Mouse (Mus musculus) erythroblast, embryonic 14.5 days (primary cell): ENCODE measurements around the gene Gm28048. TPM values are rescaled to one million over a fixed set of nuclear protein-coding genes. Genes with fewer than 3 reads are reported as not detected.

Experiments used
- H3K27me3 ChIP-seq: 2 replicates; pipeline ENCODE4 v1.6.1; 2012; ENCODE audit warnings: inconsistent platforms; ENCODE audit not compliant: control insufficient read depth
- H3K36me3 ChIP-seq: 2 replicates; pipeline ENCODE4 v1.6.1; 2012; ENCODE audit warnings: mild to moderate bottlenecking, inconsistent platforms; ENCODE audit not compliant: control insufficient read depth
- H3K4me1 ChIP-seq: 2 replicates; pipeline ENCODE4 v1.6.1; 2012; ENCODE audit warnings: inconsistent platforms; ENCODE audit not compliant: control insufficient read depth
- H3K4me3 ChIP-seq: replicated peaks from 2 replicates; pipeline ENCODE3; 2012; ENCODE audit warnings: moderate library complexity, mild to moderate bottlenecking, inconsistent platforms
- H3K9me3 ChIP-seq: 2 replicates; pipeline ENCODE4 v1.6.1; 2012; ENCODE audit warnings: low read length, inconsistent platforms, mixed read lengths; ENCODE audit not compliant: control insufficient read depth
- GATA1 ChIP-seq: IDR thresholded peaks from 2 replicates; pipeline ENCODE4 v1.6.1; 2012; ENCODE audit warnings: low read length, inconsistent platforms, mixed read lengths
- TAL1 ChIP-seq: IDR thresholded peaks from 3 replicates; pipeline ENCODE4 v1.6.1; 2012; ENCODE audit warnings: low read length, inconsistent platforms, mixed read lengths
- polyA plus RNA-seq: library from polyadenylated mRNA; stranded (reverse); fragments of >175 nt; gene quantifications from 2 replicates; pipeline ENCODE4 v1.2.3, GENCODE M21; 2012

The Gm28048 gene
- polyA plus RNA-seq, 1 experiment: not detected

DNA sequence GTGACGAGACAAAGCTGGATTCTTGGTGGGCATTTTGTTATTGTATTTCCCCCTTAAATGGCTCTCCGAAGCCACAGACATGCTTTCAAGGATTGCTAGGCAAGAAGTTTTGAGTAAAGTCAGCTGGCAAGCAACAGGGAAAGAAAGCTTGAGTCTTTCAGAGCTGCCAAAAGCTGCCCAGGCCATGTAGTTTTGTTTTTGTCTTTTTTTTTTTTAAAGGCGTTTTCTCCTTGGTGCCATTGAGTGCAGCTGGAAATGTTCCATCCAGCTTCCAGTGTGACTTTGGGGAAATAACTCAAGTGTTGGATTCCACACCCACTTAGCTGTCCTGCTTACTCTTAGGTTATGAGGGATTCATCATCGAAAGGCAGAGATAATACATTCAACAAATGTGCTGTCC lies 120.6 kb downstream of the Gm28048 start:
- no peaks in the 10 kb centered on the region for H3K9me3 ChIP-seq
- H3K27me3 ChIP-seq: peaks cover 25% of the 10 kb centered on the region
- peaks cover 34% of the 10 kb centered on the region for H3K4me1 ChIP-seq
- TF ChIP-seq GATA1 (no peak), TAL1 (no peak)
- no peaks in the 10 kb centered on the region for H3K36me3 ChIP-seq
- H3K4me3 ChIP-seq: no peak overlapping the region

DNA sequence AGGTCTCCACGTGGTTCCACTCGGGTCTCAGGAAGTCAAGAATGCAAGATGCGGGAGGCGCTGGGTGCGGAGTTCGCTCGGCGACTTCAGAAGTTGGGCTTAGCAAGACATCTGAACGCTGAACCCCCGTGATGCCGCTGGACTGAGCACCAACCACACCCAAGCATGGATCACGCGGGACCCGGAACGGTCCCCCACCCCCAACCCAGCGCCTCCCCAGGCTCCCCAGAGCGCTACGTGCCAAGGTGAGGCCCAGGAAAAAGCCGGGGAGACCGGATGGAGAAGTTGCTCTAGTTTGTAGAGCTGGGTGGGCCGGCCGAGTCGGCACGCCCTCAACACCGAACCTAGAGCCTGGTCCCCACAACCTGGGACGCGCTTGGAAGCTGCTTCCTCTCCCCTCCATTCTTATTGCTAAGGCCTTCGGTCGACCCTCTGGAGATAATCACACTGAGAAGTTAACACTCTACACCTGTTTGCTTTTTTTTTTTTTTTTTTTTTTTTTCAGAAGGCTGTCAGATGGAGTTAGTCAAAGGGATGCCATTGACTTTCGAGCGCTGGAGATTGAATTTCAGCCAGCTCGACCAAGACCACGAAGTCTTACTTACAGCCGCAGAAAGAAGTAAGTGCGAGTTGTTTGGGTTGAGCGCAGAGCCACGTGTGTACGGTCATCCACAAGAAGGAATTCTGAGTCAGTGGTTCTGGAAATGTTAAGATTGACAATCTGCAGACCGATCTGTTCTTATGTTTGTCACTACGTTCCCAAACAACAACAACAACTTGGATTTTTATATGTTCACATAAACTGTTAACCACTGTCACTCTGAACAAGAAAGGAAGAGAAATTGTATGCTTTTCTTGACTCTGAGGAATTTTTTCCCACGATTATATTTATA lies 121.3 kb downstream of the Gm28048 start, which contains the start of gene B3gnt2:
Gene B3gnt2 (minus strand): TSS at position 627 of the 893 bp plus-strand sequence.
- Histone ChIP-seq H3K4me1 (peaks cover 35% of the 10 kb centered on the region), H3K27me3 (peaks cover 25% of the 10 kb centered on the region), H3K36me3 (no peaks in the 10 kb centered on the region), H3K4me3 (peak within 1 kb of the TSS; percentile 82), H3K9me3 (no peaks in the 10 kb centered on the region)
- TF ChIP-seq GATA1 (no peak), TAL1 (no peak)

DNA sequence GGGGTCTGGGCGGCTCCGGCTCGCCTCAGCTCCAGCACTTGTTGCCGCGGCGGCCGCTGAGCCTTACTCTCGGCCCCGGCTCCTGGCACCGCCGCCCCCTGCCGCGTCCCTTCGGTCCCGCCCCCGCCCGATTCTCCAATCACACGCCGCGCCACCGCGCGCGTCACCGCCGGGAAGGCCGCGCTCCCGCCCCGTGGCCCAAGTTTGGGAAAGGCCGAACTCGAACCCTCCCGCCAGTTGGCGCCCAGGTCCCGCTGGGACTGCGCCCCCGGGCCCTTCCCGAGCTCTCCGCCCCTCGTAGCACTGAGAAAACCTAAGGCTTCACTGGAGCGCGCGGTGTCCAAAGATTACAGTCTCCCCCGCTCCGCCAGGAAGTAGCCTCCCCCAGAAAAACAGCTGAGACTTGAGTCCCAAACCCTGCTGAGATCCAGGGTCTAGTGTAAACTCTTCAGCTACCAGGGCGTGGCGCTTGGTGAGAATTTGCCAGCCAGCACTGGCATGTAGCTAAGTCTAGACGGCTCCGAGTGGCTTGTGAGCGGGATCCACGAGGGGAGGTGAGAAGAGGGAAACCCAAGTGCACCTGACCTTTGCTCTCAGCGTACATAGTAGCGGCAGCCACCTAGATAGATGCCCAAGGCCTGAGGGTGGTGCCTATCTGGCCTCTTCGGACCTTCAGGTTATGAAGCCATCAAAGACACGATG lies 122.1 kb downstream of the Gm28048 start:
- peaks cover 25% of the 10 kb centered on the region for H3K27me3 ChIP-seq
- no peaks in the 10 kb centered on the region for H3K9me3 ChIP-seq
- H3K4me1 ChIP-seq: peaks cover 38% of the 10 kb centered on the region
- peak overlapping the region; percentile 82 for H3K4me3 ChIP-seq
- H3K36me3 ChIP-seq: no peaks in the 10 kb centered on the region
- TF ChIP-seq TAL1 (no peak), GATA1 (no peak)

DNA sequence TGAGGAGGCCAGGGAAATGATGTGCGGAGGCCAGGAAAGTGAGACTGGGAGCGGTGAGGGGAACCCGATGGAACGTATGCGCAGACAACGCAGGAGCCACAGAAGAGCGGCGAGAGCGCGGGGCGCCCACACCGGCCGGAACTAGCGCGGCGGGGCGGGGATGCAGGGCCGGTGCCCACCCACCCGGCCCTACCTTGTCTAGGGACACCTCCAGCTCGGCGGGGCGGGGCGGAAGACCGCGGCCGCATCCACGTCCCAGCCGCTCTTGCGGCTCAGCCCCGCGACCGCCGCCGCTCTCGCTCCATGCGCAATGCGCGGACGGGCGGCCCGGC lies 122.6 kb downstream of the Gm28048 start:
- H3K9me3 ChIP-seq: no peaks in the 10 kb centered on the region
- peaks cover 25% of the 10 kb centered on the region for H3K27me3 ChIP-seq
- TF ChIP-seq TAL1 (no peak), GATA1 (no peak)
- no peaks in the 10 kb centered on the region for H3K36me3 ChIP-seq
- peaks cover 41% of the 10 kb centered on the region for H3K4me1 ChIP-seq
- peak overlapping the region; percentile 82 for H3K4me3 ChIP-seq

DNA sequence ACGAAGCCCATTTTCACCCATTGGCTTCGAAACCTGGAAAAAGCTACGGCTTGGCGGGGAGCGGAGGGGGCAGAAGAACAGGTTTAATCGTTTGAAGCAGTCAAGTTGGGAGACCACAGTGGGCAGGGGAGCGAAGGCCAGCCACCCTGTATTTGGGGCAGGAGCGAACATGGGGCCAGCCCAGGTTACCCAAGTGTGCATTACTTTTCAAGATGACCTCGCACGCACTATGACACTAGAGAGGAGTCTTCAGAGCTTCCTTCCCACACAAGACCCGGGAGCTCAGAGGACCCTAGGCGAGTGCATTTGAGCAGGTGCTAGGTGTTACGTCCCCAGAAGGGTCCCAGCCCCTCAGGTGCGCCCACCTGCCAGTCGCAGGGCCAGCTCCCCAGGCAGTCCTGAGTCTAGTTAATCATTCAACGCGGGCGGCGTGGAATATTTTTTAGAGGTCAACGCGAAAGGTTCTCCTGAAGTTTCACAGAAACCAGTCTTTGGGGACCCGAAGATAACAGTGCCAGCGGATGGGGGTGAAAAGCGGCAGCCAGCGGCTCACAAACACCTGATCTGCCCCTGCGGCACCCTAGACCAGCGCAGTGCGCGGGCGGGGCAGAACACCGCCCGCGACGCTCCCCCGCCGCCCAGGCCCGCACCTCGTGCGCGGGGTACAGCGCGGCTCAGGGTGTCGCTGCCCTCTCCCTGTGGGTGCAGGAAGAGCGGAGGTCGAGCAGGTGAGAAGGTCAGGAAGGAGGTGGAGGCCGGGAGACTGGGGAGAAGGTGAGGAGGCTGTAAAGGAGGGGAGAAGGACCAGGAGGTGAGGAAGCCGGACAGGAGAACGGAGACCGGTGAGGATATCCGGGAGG lies 123.2 kb downstream of the Gm28048 start:
- peak overlapping the region; percentile 82 for H3K4me3 ChIP-seq
- H3K4me1 ChIP-seq: peaks cover 45% of the 10 kb centered on the region
- peaks cover 25% of the 10 kb centered on the region for H3K27me3 ChIP-seq
- TF ChIP-seq GATA1 (no peak), TAL1 (no peak)
- H3K9me3 ChIP-seq: no peaks in the 10 kb centered on the region
- H3K36me3 ChIP-seq: no peaks in the 10 kb centered on the region; the same call in 1 of the 2 replicates

DNA sequence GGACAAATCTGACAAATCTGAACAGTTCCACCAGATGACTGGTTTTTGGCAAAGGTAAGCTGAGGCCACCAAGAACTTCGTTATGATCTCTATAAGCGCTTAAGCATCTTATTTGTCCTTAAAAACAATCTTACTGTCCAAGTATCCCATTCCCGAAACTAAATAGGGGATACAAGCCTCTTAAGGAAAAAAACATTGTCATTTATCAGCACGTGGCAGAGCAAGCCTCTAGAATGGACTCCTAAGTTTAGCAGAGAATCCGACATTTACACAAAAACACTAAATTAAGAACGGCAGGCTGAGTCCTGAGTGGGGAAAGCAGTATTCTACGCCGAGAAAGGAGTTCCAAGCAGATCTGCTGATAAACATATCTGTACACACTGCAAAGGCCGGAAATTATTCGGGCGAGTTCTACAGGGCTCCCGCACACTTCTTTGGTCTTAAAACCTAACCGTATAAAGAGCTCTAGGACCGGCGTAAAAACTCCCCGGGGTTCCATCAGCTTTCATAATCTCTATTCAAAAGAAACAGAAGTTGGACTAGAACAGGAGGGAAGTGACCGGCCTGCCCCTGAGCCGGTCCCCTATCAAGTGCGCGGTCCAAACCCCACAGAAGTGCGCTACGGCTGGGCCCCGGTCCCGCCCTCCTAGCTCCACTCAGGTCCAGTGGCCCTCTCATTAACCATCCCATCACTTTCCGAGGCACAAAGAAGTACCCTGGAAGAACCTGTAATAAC lies 124.0 kb downstream of the Gm28048 start:
- peaks cover 25% of the 10 kb centered on the region for H3K27me3 ChIP-seq
- H3K4me1 ChIP-seq: peaks cover 45% of the 10 kb centered on the region

DNA sequence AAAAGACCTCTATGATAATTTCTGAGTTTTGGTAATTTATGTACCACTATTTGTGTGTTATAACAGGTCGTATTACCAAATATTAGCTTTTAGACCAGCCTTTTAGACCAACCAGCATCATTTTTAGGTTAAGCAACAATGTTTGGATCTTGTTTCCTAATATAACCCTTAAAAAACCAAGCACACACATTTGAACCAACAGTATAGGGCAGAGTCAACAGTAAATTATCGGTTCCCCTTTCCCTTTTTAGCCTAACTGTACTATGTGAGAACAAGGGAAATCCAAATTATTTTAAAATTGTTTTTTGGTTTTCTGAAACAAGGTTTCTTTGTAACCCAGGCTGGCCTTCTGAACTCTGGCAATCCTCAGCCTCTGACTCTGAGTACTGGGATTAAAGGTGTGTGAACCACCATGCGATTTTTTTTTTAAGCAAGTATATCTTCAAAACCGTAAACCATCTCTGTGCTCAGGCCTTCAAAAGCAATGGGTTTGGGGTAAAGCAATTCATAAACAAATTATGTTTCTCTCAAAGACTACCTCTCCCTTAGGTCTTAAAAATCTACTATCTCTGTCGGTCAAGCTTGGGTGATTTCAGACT lies 124.7 kb downstream of the Gm28048 start:
- Histone ChIP-seq H3K9me3 (no peaks in the 10 kb centered on the region), H3K36me3 (no peaks in the 10 kb centered on the region; the same call in 1 of the 2 replicates), H3K4me1 (peaks cover 45% of the 10 kb centered on the region), H3K4me3 (no peak overlapping the region), H3K27me3 (peaks cover 25% of the 10 kb centered on the region)
- no peak for TF ChIP-seq TAL1
- no peak for TF ChIP-seq GATA1

More for the DNA sequence above, 124.0 kb downstream of the Gm28048 start:
- TF ChIP-seq TAL1: no peak
- no peak for TF ChIP-seq GATA1
- no peaks in the 10 kb centered on the region; the same call in 1 of the 2 replicates for H3K36me3 ChIP-seq
- H3K4me3 ChIP-seq: peak overlapping the region; percentile 82
- H3K9me3 ChIP-seq: no peaks in the 10 kb centered on the region

DNA sequence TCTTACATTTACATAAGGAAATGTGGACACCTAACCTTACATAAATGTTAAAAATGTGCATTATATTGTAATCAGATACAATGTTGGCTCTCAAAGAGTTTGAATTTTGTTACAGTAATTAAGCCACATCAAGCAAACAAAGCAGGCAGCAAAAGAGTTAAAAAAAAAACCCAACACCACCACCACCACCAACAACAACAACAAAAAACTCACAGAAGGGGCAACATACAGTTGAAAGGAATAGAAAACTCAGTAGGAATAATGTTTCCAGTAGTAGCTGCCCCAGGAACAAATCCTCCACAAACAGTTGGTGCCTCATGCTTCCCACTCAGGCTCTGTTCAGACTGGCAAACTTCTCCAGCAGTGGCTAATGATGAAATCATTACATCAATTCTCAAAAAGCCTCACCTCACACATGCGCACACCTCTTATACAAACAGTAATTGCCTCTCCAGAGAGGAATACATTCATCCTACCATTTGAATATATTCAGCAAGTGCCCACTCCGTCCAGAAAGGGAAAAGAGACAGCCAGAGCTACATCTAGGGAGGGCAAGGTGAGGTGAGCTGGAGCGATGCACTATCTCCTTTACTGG lies 125.4 kb downstream of the Gm28048 start:
- no peaks in the 10 kb centered on the region; the same call in 1 of the 2 replicates for H3K36me3 ChIP-seq
- H3K4me1 ChIP-seq: peaks cover 45% of the 10 kb centered on the region
- H3K9me3 ChIP-seq: no peaks in the 10 kb centered on the region
- no peak overlapping the region for H3K4me3 ChIP-seq
- H3K27me3 ChIP-seq: peaks cover 25% of the 10 kb centered on the region
- no peak for TF ChIP-seq GATA1
- no peak for TF ChIP-seq TAL1
